Mouse (Mus musculus) forebrain, postnatal 0 days (tissue): ENCODE measurements around the gene Luzp1. TPM values are rescaled to one million over a fixed set of nuclear protein-coding genes. Genes with fewer than 3 reads are reported as not detected.

Experiments
- ATAC-seq: fragments of 200-750 bp; cut with Nextera tagmentation; 2 replicates; pipeline ENCODE4 v1.8.0; 2017; ENCODE audit warnings: mild to moderate bottlenecking, moderate library complexity
- DNase-seq: peaks from one replicate; pipeline ENCODE4 v3.0.0-alpha.2; 2015
- H3K27ac ChIP-seq: fragments of 300-500 bp; sonication (generic); 2 replicates; pipeline ENCODE4 v1.5.1; 2014; ENCODE audit warnings: low read depth, mild to moderate bottlenecking, antibody characterized with exemption, low read length, moderate library complexity, mixed read lengths
- H3K27me3 ChIP-seq: fragments of 300-500 bp; sonication (generic); 2 replicates; pipeline ENCODE4 v1.6.1; 2014; ENCODE audit warnings: mild to moderate bottlenecking, low read length, mixed read lengths; ENCODE audit not compliant: insufficient read depth
- H3K36me3 ChIP-seq: fragments of 300-500 bp; sonication (generic); 2 replicates; pipeline ENCODE4 v1.6.1; 2014; ENCODE audit warnings: mild to moderate bottlenecking, moderate library complexity; ENCODE audit not compliant: insufficient read depth
- H3K4me1 ChIP-seq: fragments of 300-500 bp; sonication (generic); 2 replicates; pipeline ENCODE4 v1.6.1; 2014; ENCODE audit warnings: antibody characterized with exemption; ENCODE audit not compliant: insufficient read depth
- H3K4me2 ChIP-seq: fragments of 300-500 bp; sonication (generic); 2 replicates; pipeline ENCODE4 v1.6.1; 2014; ENCODE audit warnings: low read depth, mild to moderate bottlenecking, moderate library complexity
- H3K4me3 ChIP-seq: fragments of 300-500 bp; sonication (generic); 2 replicates; pipeline ENCODE4 v1.5.1; 2014; ENCODE audit warnings: low read depth, low read length, mixed read lengths
- H3K9ac ChIP-seq: fragments of 300-500 bp; sonication (generic); 2 replicates; pipeline ENCODE4 v1.6.1; 2014; ENCODE audit warnings: mild to moderate bottlenecking
- H3K9me3 ChIP-seq: fragments of 300-500 bp; sonication (generic); 2 replicates; pipeline ENCODE4 v1.6.1; 2016; ENCODE audit warnings: low read length
- CTCF ChIP-seq: sonication (generic); IDR thresholded peaks from 2 replicates; pipeline ENCODE4 v1.5.1; 2016; ENCODE audit warnings: antibody characterized with exemption, control low read depth, low read depth
- WGBS: fragments of 180-500 bp; shearing (Covaris S2); extraction: QIAGEN DNeasy Blood & Tissue Kit; methylation state at CpG from one replicate; pipeline ENCODE4 v1.1.7; 2014; 5-methylcytosine and 5-hydroxymethylcytosine counted together
- polyA plus RNA-seq: library from polyadenylated mRNA; unstranded; fragments of >200 nt; fragmentation: Nextera tagmentation; extraction: Ambion mirVana; gene quantifications from 2 replicates; pipeline ENCODE4 v1.2.1, GENCODE M21; 2015
- total RNA-seq: library from RNA; depleted of rRNA; stranded (reverse); fragments of >200 nt; gene quantifications from 2 replicates; pipeline ENCODE4 v1.2.3, GENCODE M21; 2014

Luzp1 gene
- total and polyA plus RNA-seq, 2 experiments from 2014 or later, result 20.8 to 50.0 TPM

DNA sequence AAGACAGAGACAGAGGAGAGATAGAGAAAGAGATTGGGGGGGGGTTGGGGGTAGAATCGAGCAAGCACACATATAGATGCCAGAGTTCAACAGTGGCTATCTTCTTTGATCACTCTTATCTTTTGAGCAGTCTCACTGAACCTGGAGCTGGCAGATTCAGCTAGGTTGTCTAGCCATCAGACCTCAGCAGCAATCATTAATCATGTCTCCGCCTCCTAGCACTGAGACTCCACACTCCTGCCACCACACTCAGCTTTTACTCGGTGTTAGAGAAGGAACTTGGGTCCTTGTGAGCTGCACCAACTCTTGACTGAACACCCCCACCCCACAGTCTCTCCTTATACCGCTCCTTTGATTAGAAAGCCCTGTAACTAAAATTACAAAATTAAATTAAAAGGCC is 122.5 kb downstream of the Luzp1 start:
- no peak overlapping the region for H3K9ac ChIP-seq
- no peak overlapping the region for H3K4me2 ChIP-seq
- no peaks in the 10 kb centered on the region for H3K4me1 ChIP-seq
- ATAC-seq (no peak), DNase-seq (no peak)
- no peaks in the 10 kb centered on the region for H3K9me3 ChIP-seq
- H3K27ac ChIP-seq, result no peak overlapping the region
- TF ChIP-seq CTCF, result no peak
- H3K36me3 ChIP-seq, result peaks cover 2% of the 10 kb centered on the region; the same call in 1 of the 2 replicates
- no peaks in the 10 kb centered on the region for H3K27me3 ChIP-seq
- no peak overlapping the region for H3K4me3 ChIP-seq
- 70% methylated on average over 4 of the region's 4 CpGs for WGBS

- H3K9me3 ChIP-seq, result no peaks in the 10 kb centered on the region
- no peak overlapping the region for H3K9ac ChIP-seq
- no peak for DNase-seq
- H3K36me3 ChIP-seq, result peaks cover 2% of the 10 kb centered on the region; the same call in 1 of the 2 replicates
- no peaks in the 10 kb centered on the region for H3K27me3 ChIP-seq
- H3K4me1 ChIP-seq, result 0 out of 2 replicates have a peak, but pooled peaks cover 5% of the 10 kb centered on the region
- 87% methylated on average over 2 of the region's 2 CpGs for WGBS
- no peak for ATAC-seq
- no peak overlapping the region for H3K27ac ChIP-seq
- no peak overlapping the region for H3K4me3 ChIP-seq
- no peak for TF ChIP-seq CTCF
- no peak overlapping the region for H3K4me2 ChIP-seq
Measured at GRCm38 (mm10) chr4:136594006-136594405, 124.4 kb downstream of the Luzp1 start.

DNA sequence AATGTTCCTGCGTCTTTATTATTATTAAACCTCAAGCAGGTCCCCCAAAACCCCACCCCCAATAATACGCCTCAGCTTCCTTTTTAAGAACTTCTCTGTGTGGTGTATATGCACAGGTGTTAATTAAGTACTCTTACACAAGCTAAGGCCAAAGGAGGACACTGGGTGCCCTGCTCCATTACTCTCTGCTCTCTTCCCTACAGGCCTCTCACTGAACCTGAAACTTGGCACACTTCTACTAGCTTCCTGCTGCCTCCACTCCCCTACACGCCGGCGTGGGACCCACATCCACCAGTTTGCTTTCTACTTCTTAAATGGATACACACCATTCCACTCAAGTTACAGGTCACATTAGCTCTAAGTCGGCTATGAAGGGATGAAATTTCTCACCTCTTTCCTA is 125.7 kb downstream of the Luzp1 start:
- TF ChIP-seq CTCF, result no peak
- WGBS, result 81% methylated on average over 6 of the region's 6 CpGs
- DNase-seq (no peak), ATAC-seq (no peak)
- H3K9me3 ChIP-seq, result no peaks in the 10 kb centered on the region
- H3K27me3 ChIP-seq, result no peaks in the 10 kb centered on the region
- H3K36me3 ChIP-seq, result peaks cover 2% of the 10 kb centered on the region; the same call in 1 of the 2 replicates
- H3K4me1 ChIP-seq, result peaks cover 6% of the 10 kb centered on the region; the same call in 1 of the 2 replicates
- no peak overlapping the region for H3K4me3 ChIP-seq
- no peak overlapping the region for H3K9ac ChIP-seq
- no peak overlapping the region for H3K27ac ChIP-seq
- no peak overlapping the region for H3K4me2 ChIP-seq

DNA sequence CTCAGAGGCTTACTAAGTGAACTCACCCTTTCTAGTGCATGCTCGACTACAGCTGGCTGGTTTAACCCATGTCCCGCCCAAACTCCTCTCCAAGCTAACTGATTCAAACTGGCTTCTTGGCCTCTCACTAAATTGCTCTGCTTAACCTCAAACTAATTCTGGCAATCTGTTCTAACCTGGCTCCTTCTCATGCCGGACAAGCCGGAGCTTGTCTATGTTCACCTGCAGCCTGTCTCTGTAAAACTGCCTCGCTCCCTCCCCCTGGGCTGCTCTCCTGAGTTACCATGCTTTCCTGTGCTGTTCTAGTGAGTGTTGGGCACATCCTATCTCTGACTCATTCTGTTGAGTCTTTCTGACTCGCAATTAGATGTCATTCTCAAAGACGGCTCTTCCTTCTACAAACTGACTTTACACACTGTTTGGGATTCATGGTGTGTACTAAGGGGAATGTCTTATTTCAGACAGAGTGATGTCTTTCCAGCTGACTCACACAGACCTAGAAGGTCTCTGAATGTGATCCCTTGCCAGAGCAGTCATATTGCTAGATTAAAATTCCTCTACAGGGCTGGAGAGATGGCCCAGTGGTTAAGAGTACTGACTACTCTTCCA is 128.8 kb downstream of the Luzp1 start:
- WGBS, result 88% methylated on average over 7 of the region's 7 CpGs
- H3K27me3 ChIP-seq, result no peaks in the 10 kb centered on the region
- H3K27ac ChIP-seq, result no peak overlapping the region
- no peaks in the 10 kb centered on the region for H3K9me3 ChIP-seq
- no peaks in the 10 kb centered on the region; the same call in 1 of the 2 replicates for H3K36me3 ChIP-seq
- no peak for ATAC-seq
- no peak for DNase-seq
- H3K9ac ChIP-seq, result no peak overlapping the region
- no peak overlapping the region for H3K4me2 ChIP-seq
- no peak for TF ChIP-seq CTCF
- H3K4me1 ChIP-seq, result peaks cover 18% of the 10 kb centered on the region
- no peak overlapping the region for H3K4me3 ChIP-seq

DNA sequence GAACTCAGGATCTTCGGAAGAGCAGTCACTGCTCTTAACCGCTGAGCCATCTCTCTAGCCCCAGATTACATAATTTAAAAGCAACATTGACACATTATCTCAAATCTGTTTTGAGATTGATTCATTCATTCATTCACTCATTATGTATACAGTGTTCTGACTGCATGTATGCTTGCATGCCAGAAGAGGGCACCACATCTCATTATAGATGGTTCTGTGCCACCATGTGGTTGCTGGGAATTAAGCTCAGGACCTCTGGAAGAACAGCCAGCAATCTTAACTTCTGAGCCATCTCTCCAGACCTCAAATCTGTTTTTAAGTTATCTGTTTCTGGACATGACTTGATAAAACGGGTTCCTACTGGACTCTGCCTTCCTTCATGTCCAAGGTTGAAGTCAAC is 130.3 kb downstream of the Luzp1 start:
- H3K4me3 ChIP-seq, result no peak overlapping the region
- 85% methylated on average over 3 of the region's 3 CpGs for WGBS
- no peaks in the 10 kb centered on the region for H3K9me3 ChIP-seq
- H3K4me2 ChIP-seq, result peak overlapping the region; percentile 63
- no peak overlapping the region for H3K9ac ChIP-seq
- H3K27ac ChIP-seq, result no peak overlapping the region
- H3K27me3 ChIP-seq, result no peaks in the 10 kb centered on the region
- peak; percentile 46 for TF ChIP-seq CTCF
- ATAC-seq (no peak), DNase-seq (no peak)
- no peaks in the 10 kb centered on the region for H3K36me3 ChIP-seq
- H3K4me1 ChIP-seq, result peaks cover 18% of the 10 kb centered on the region

GRCm38 (mm10) chr4:136600536-136600935 is 131.0 kb downstream of the Luzp1 start:
- Histone ChIP-seq H3K9me3 (no peaks in the 10 kb centered on the region), H3K27ac (no peak overlapping the region), H3K27me3 (no peaks in the 10 kb centered on the region), H3K9ac (peak overlapping the region; percentile 97; the same call in 1 of the 2 replicates), H3K4me3 (peak overlapping the region; percentile 95), H3K4me1 (peaks cover 18% of the 10 kb centered on the region), H3K36me3 (no peaks in the 10 kb centered on the region), H3K4me2 (peak overlapping the region; percentile 63)
- 87% methylated on average over 2 of the region's 2 CpGs for whole genome bisulfite sequencing
- ATAC-seq (no peak), DNase-seq (no peak)
- TF ChIP-seq CTCF, result no peak

DNA sequence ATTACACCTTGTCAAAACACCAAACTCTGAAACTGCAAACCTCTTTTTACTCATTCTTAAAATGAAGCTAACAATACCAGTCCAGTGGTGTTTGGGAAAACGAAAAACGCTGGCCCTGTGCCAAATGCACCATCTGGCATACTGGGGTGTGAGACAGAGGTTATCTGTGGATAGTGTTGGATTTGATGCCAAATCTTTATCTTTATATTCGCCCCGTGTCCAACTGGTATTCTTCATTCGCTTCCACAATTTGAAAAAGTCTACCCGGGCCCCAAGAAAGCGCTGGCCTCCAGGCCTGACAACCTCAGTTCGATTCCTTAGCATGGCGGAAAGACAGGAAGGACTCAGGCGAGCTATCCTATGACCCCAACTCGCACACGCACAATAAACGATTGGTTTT is 131.9 kb downstream of the Luzp1 start:
- DNase-seq (peak; percentile 80), ATAC-seq (no peak)
- Histone ChIP-seq H3K9ac (peak overlapping the region; percentile 97), H3K27ac (peak overlapping the region; percentile 91), H3K9me3 (no peaks in the 10 kb centered on the region), H3K4me3 (peak overlapping the region; percentile 95), H3K36me3 (no peaks in the 10 kb centered on the region), H3K4me1 (peaks cover 18% of the 10 kb centered on the region), H3K27me3 (no peaks in the 10 kb centered on the region), H3K4me2 (peak overlapping the region; percentile 63)
- under 1% methylated on average over 13 of the region's 13 CpGs for WGBS
- no peak for TF ChIP-seq CTCF
